Mouse (Mus musculus) forebrain, embryonic 12.5 days (tissue): ENCODE results near the gene Hes7. TPM values are rescaled to one million over a fixed set of nuclear protein-coding genes. Genes with fewer than 3 reads are reported as not detected.

ENCODE experiments used
- ATAC-seq: fragments of 200-750 bp; cut with Nextera tagmentation; 2 replicates; pipeline ENCODE4 v1.8.0; 2017; ENCODE audit warnings: moderate TSS enrichment; ENCODE audit not compliant: low FRiP score
- H3K27ac ChIP-seq: fragments of 300-500 bp; sonication (generic); 2 replicates; pipeline ENCODE4 v1.5.1; 2016; ENCODE audit warnings: mild to moderate bottlenecking
- H3K27me3 ChIP-seq: fragments of 300-500 bp; sonication (generic); 2 replicates; pipeline ENCODE4 v1.6.1; 2016; ENCODE audit warnings: mild to moderate bottlenecking
- H3K36me3 ChIP-seq: fragments of 300-500 bp; sonication (generic); replicated peaks from 2 replicates; pipeline ENCODE4 v1.6.1; 2016; ENCODE audit warnings: mild to moderate bottlenecking
- H3K4me1 ChIP-seq: fragments of 300-500 bp; sonication (generic); 2 replicates; pipeline ENCODE4 v1.6.1; 2016
- H3K4me2 ChIP-seq: fragments of 300-500 bp; sonication (generic); 2 replicates; pipeline ENCODE4 v1.6.1; 2016; ENCODE audit warnings: mild to moderate bottlenecking, moderate library complexity
- H3K4me3 ChIP-seq: fragments of 300-500 bp; sonication (generic); replicated peaks from 2 replicates; pipeline ENCODE4 v1.5.1; 2016; ENCODE audit warnings: mild to moderate bottlenecking
- H3K9ac ChIP-seq: fragments of 300-500 bp; sonication (generic); 2 replicates; pipeline ENCODE4 v1.6.1; 2016; ENCODE audit warnings: mild to moderate bottlenecking
- H3K9me3 ChIP-seq: fragments of 300-500 bp; sonication (generic); 2 replicates; pipeline ENCODE4 v1.6.1; 2016
- WGBS: fragments of 180-500 bp; shearing (Covaris S2); methylation state at CpG from one replicate; pipeline ENCODE4 v1.1.7; 2016; 5-methylcytosine and 5-hydroxymethylcytosine counted together
- polyA plus RNA-seq: library from polyadenylated mRNA; unstranded; fragments of >200 nt; fragmentation: Nextera tagmentation; extraction: Ambion mirVana; gene quantifications from 2 replicates; pipeline ENCODE4 v1.2.1, GENCODE M21; 2016

Gene Hes7
- polyA plus RNA-seq, 1 experiment from 2014 or later = 0.43 TPM

GRCm38 (mm10) chr11:69125852-69125918, 5.5 kb downstream of the Hes7 start, which contains the start of gene Aloxe3:
Aloxe3 (plus strand) TSS chr11:69125896.
- WGBS = 4% methylated on average over 3 of the region's 3 CpGs
- H3K27me3 ChIP-seq = peaks cover 29% of the 10 kb centered on the region

GRCm38 (mm10) chr11:69125919-69126705, 5.9 kb downstream of the Hes7 start:
- H3K9me3 ChIP-seq = no peaks in the 10 kb centered on the region
- H3K27ac ChIP-seq = no peak overlapping the region
- peak overlapping the region; percentile 67 for H3K4me2 ChIP-seq
- H3K4me3 ChIP-seq = peak overlapping the region; percentile 59
- no peaks in the 10 kb centered on the region for H3K36me3 ChIP-seq
- ATAC-seq = no peak
- peak overlapping the region; percentile 63 for H3K9ac ChIP-seq
- H3K27me3 ChIP-seq = peaks cover 25% of the 10 kb centered on the region
- 10% methylated on average over 19 of the region's 20 CpGs for WGBS
- H3K4me1 ChIP-seq = peaks cover 26% of the 10 kb centered on the region

More at GRCm38 (mm10) chr11:69125852-69125918, 5.5 kb downstream of the Hes7 start, which contains the start of gene Aloxe3:
- H3K4me2 ChIP-seq = peak within 1 kb of the TSS; percentile 67
- H3K9ac ChIP-seq = peak within 1 kb of the TSS; percentile 63
- peak within 1 kb of the TSS; percentile 59 for H3K4me3 ChIP-seq
- no peaks in the 10 kb centered on the region for H3K9me3 ChIP-seq
- peaks cover 30% of the 10 kb centered on the region for H3K4me1 ChIP-seq
- no peaks in the 10 kb centered on the region for H3K36me3 ChIP-seq
- H3K27ac ChIP-seq = 0 out of 2 replicates have a peak within 1 kb of the TSS, but pooled peaks have one; percentile 53
- ATAC-seq = no peak

- peaks cover 25% of the 10 kb centered on the region for H3K27me3 ChIP-seq
- WGBS = 50% methylated on average over 2 of the region's 2 CpGs
- no peaks in the 10 kb centered on the region for H3K9me3 ChIP-seq
- peaks cover 20% of the 10 kb centered on the region for H3K4me1 ChIP-seq
- no peaks in the 10 kb centered on the region for H3K36me3 ChIP-seq
- no peak overlapping the region for H3K9ac ChIP-seq
- H3K4me2 ChIP-seq = peak overlapping the region; percentile 67; the same call in 1 of the 2 replicates
- H3K4me3 ChIP-seq = no peak overlapping the region
- no peak overlapping the region for H3K27ac ChIP-seq
- no peak for ATAC-seq
Observed at GRCm38 (mm10) chr11:69126706-69127095, 6.5 kb downstream of the Hes7 start.

GRCm38 (mm10) chr11:69128426-69129122, 8.4 kb downstream of the Hes7 start:
- peaks cover 13% of the 10 kb centered on the region for H3K4me1 ChIP-seq
- no peak overlapping the region for H3K4me2 ChIP-seq
- no peak overlapping the region for H3K9ac ChIP-seq
- no peak overlapping the region for H3K4me3 ChIP-seq
- 82% methylated on average over 8 of the region's 8 CpGs for WGBS
- H3K27me3 ChIP-seq = peaks cover 38% of the 10 kb centered on the region
- no peak overlapping the region for H3K27ac ChIP-seq
- no peaks in the 10 kb centered on the region for H3K36me3 ChIP-seq
- ATAC-seq = no peak
- H3K9me3 ChIP-seq = no peaks in the 10 kb centered on the region

- no peak for ATAC-seq
- Histone ChIP-seq H3K4me1 (peaks cover 13% of the 10 kb centered on the region), H3K9me3 (no peaks in the 10 kb centered on the region), H3K4me2 (peak overlapping the region; percentile 70), H3K36me3 (no peaks in the 10 kb centered on the region), H3K9ac (no peak overlapping the region; the same call in 1 of the 2 replicates), H3K27me3 (peaks cover 25% of the 10 kb centered on the region), H3K27ac (no peak overlapping the region), H3K4me3 (peak overlapping the region; percentile 47)
- 17% methylated on average over 5 of the region's 5 CpGs for WGBS
Observed at GRCm38 (mm10) chr11:69133566-69133922, 13.3 kb downstream of the Hes7 start.

GRCm38 (mm10) chr11:69133923-69134621, 13.9 kb downstream of the Hes7 start:
- H3K4me2 ChIP-seq = peak overlapping the region; percentile 70
- H3K27ac ChIP-seq = no peak overlapping the region; the same call in 1 of the 2 replicates
- H3K27me3 ChIP-seq = peaks cover 25% of the 10 kb centered on the region
- peak overlapping the region; percentile 47 for H3K4me3 ChIP-seq
- H3K9me3 ChIP-seq = no peaks in the 10 kb centered on the region
- peaks cover 13% of the 10 kb centered on the region for H3K4me1 ChIP-seq
- WGBS = 3% methylated on average over 34 of the region's 34 CpGs
- no peaks in the 10 kb centered on the region for H3K36me3 ChIP-seq
- peak; percentile 75 for ATAC-seq
- H3K9ac ChIP-seq = peak overlapping the region; percentile 55

GRCm38 (mm10) chr11:69134622-69134968, 14.4 kb downstream of the Hes7 start:
- H3K36me3 ChIP-seq = no peaks in the 10 kb centered on the region
- H3K27me3 ChIP-seq = peaks cover 27% of the 10 kb centered on the region
- no peak; the same call in 1 of the 2 replicates for ATAC-seq
- no peak overlapping the region for H3K27ac ChIP-seq
- H3K4me2 ChIP-seq = peak overlapping the region; percentile 70
- peaks cover 13% of the 10 kb centered on the region for H3K4me1 ChIP-seq
- 28% methylated on average over 8 of the region's 8 CpGs for WGBS
- H3K9ac ChIP-seq = peak overlapping the region; percentile 55; the same call in 1 of the 2 replicates
- peak overlapping the region; percentile 47 for H3K4me3 ChIP-seq
- H3K9me3 ChIP-seq = no peaks in the 10 kb centered on the region

GRCm38 (mm10) chr11:69135361-69135760, 15.2 kb downstream of the Hes7 start:
- Histone ChIP-seq H3K4me1 (peaks cover 13% of the 10 kb centered on the region), H3K4me3 (no peak overlapping the region), H3K27ac (no peak overlapping the region), H3K4me2 (no peak overlapping the region), H3K9ac (no peak overlapping the region), H3K9me3 (no peaks in the 10 kb centered on the region), H3K27me3 (peaks cover 31% of the 10 kb centered on the region), H3K36me3 (no peaks in the 10 kb centered on the region)
- ATAC-seq = no peak
- WGBS = 95% methylated on average over 6 of the region's 6 CpGs

GRCm38 (mm10) chr11:69147546-69147945, 27.3 kb downstream of the Hes7 start:
- Histone ChIP-seq H3K4me1 (no peaks in the 10 kb centered on the region), H3K9me3 (no peaks in the 10 kb centered on the region), H3K4me2 (no peak overlapping the region), H3K27me3 (peaks cover 18% of the 10 kb centered on the region), H3K4me3 (no peak overlapping the region), H3K27ac (no peak overlapping the region), H3K9ac (no peak overlapping the region), H3K36me3 (no peaks in the 10 kb centered on the region)
- no peak for ATAC-seq
- 71% methylated on average over 7 of the region's 7 CpGs for WGBS

GRCm38 (mm10) chr11:69148451-69148960, 28.3 kb downstream of the Hes7 start:
- WGBS = 90% methylated on average over 5 of the region's 5 CpGs
- no peak for ATAC-seq

GRCm38 (mm10) chr11:69149728-69150127, 29.5 kb downstream of the Hes7 start:
- Histone ChIP-seq H3K27me3 (peaks cover 27% of the 10 kb centered on the region), H3K36me3 (no peaks in the 10 kb centered on the region), H3K9me3 (no peaks in the 10 kb centered on the region), H3K9ac (no peak overlapping the region), H3K4me2 (no peak overlapping the region), H3K4me3 (no peak overlapping the region), H3K4me1 (no peaks in the 10 kb centered on the region), H3K27ac (no peak overlapping the region)
- no peak for ATAC-seq
- WGBS = 80% methylated on average over 6 of the region's 6 CpGs

More at GRCm38 (mm10) chr11:69148451-69148960, 28.3 kb downstream of the Hes7 start:
- no peak overlapping the region for H3K27ac ChIP-seq
- no peaks in the 10 kb centered on the region for H3K36me3 ChIP-seq
- H3K4me3 ChIP-seq = no peak overlapping the region
- no peaks in the 10 kb centered on the region for H3K9me3 ChIP-seq
- H3K9ac ChIP-seq = no peak overlapping the region
- peaks cover 20% of the 10 kb centered on the region for H3K27me3 ChIP-seq
- no peak overlapping the region for H3K4me2 ChIP-seq
- no peaks in the 10 kb centered on the region for H3K4me1 ChIP-seq

GRCm38 (mm10) chr11:69150444-69150843, 30.2 kb downstream of the Hes7 start:
- Histone ChIP-seq H3K27me3 (peaks cover 27% of the 10 kb centered on the region), H3K36me3 (no peaks in the 10 kb centered on the region), H3K4me1 (no peaks in the 10 kb centered on the region), H3K4me3 (peak overlapping the region; percentile 13), H3K9me3 (no peaks in the 10 kb centered on the region), H3K4me2 (peak overlapping the region; percentile 40), H3K27ac (no peak overlapping the region), H3K9ac (peak overlapping the region; percentile 33; the same call in 1 of the 2 replicates)
- 10% methylated on average over 7 of the region's 7 CpGs for WGBS
- no peak for ATAC-seq
